Mouse (Mus musculus) yolk sac, embryonic 10.5 days (tissue): ENCODE results near the gene Sv2a.
"Not testable (repeated sequence)": the region's sequence is repeated elsewhere in the genome, so short reads cannot be mapped to it uniquely, and the experiment has no call there.

Experiments
- DNase-seq: peaks from one replicate; pipeline ENCODE4 v3.0.0-alpha.2; 2017; ENCODE audit warnings: low spot score

Sv2a gene

GRCm38 (mm10) chr3:96220765-96221639 lies 40.1 kb downstream of the Sv2a start, which contains the start of the genes Hist2h2ac and Hist2h2be:
Gene Hist2h2ac (minus strand): TSS chr3:96220880.
Gene Hist2h2be (plus strand): TSS chr3:96221119.
- peak; percentile 96 for DNase-seq

- DNase-seq: peak; percentile 13
Observed at GRCm38 (mm10) chr3:96221640-96222038, 40.7 kb downstream of the Sv2a start.

- DNase-seq: no peak
Observed at GRCm38 (mm10) chr3:96222774-96223173, 41.8 kb downstream of the Sv2a start.

- no peak for DNase-seq
Observed at GRCm38 (mm10) chr3:96225421-96225820, 44.5 kb downstream of the Sv2a start.

- DNase-seq: no peak
Observed at GRCm38 (mm10) chr3:96226695-96227648, 46.0 kb downstream of the Sv2a start.

- DNase-seq: no peak
Observed at GRCm38 (mm10) chr3:96228828-96229227, 47.9 kb downstream of the Sv2a start.

- DNase-seq: no peak
Observed at GRCm38 (mm10) chr3:96230404-96230803, 49.5 kb downstream of the Sv2a start.

- DNase-seq: no peak
Observed at GRCm38 (mm10) chr3:96230910-96231757, 50.2 kb downstream of the Sv2a start.

GRCm38 (mm10) chr3:96231758-96232120 lies 50.8 kb downstream of the Sv2a start:
- no peak for DNase-seq

GRCm38 (mm10) chr3:96234914-96235313 lies 54.0 kb downstream of the Sv2a start:
- DNase-seq: no peak

- peak; percentile 4 for DNase-seq
Observed at GRCm38 (mm10) chr3:96235836-96236235, 54.9 kb downstream of the Sv2a start.

- DNase-seq: no peak
Observed at GRCm38 (mm10) chr3:96236834-96237334, 55.9 kb downstream of the Sv2a start.

- DNase-seq: peak; percentile 65
Observed at GRCm38 (mm10) chr3:96237335-96237903, 56.5 kb downstream of the Sv2a start.

GRCm38 (mm10) chr3:96237904-96238511 lies 57.1 kb downstream of the Sv2a start:
- no peak for DNase-seq

GRCm38 (mm10) chr3:96238954-96239793 lies 58.2 kb downstream of the Sv2a start, which contains the start of gene Hist2h3c2:
Gene Hist2h3c2 (minus strand): TSS chr3:96239127.
- not testable (repeated sequence) for DNase-seq

- DNase-seq: peak; percentile 82
Observed at GRCm38 (mm10) chr3:96239949-96240798, 59.2 kb downstream of the Sv2a start, which contains the start of gene Hist2h2aa2. Gene Hist2h2aa2 (minus strand): TSS chr3:96240276.

GRCm38 (mm10) chr3:96240799-96241197 lies 59.8 kb downstream of the Sv2a start:
- no peak for DNase-seq

- DNase-seq: peak; percentile 63
Observed at GRCm38 (mm10) chr3:96243921-96244572, 63.1 kb downstream of the Sv2a start.
